ENCODE assay signal across 23 mouse cellular contexts in genomic region chr8:75372006-75372405, GRCm38 (mm10). TPM values are rescaled to one million over a fixed set of nuclear protein-coding genes. Genes with fewer than 3 reads are reported as not detected.
DNase-seq lines count a peak whose midpoint lies in the region; ATAC-seq and TF ChIP-seq lines count a peak whose summit lies in the region.
"Had no signal": no experiment of that assay in that cellular context is flagged by ENCODE, and none has a peak within 500 bp of the region (broad histone marks: within the 10 kb centered on the region; RNA-seq: fewer than 3 reads in every experiment).

No protein-coding gene starts in this region.

- H3K4me2 ChIP-seq in kidney, embryonic 14.5 days (replicated peaks; ENCODE audit: low read depth, low read length), result no peak overlapping the region
- H3K4me2 ChIP-seq in kidney, embryonic 15.5 days, result no peak overlapping the region
- H3K4me2 ChIP-seq: embryonic facial prominence, embryonic 13.5 days; embryonic facial prominence, embryonic 15.5 days; forebrain, embryonic 12.5 days had no signal

- ATAC-seq in kidney, embryonic 14.5 days (ENCODE audit: low FRiP score, low TSS enrichment), result no peak
- no peak for ATAC-seq in kidney, embryonic 15.5 days (replicated peaks; ENCODE audit: low FRiP score)
- ATAC-seq: forebrain, embryonic 14.5 days had no signal

- no peak for TF ChIP-seq POLR2A in kidney, adult 2 months (IDR thresholded peaks at IDR 0.05; ENCODE audit: low read depth, low read length)

- DNase-seq in kidney, adult 2 months, result peak; percentile 79
- DNase-seq in kidney, adult 9 months, result peak; percentile 71
- DNase-seq in kidney, postnatal 10 days, result no peak
- DNase-seq in kidney, postnatal 36 days, result peak; percentile 39 to 41
- DNase-seq: adrenal gland, adult 2 months; adrenal gland, postnatal 10 days; adrenal gland, postnatal 25 days; cerebellum, adult 11 months; cerebellum, adult 18-20 months; cerebellum, adult 8-10 months; cerebellum, adult 9-11 months; cerebellum, postnatal 14 days; cerebellum, postnatal 36 days; embryo, embryonic 11 days had no signal

- no peaks in the 10 kb centered on the region for H3K9me3 ChIP-seq in kidney, embryonic 14.5 days (ENCODE audit: control insufficient read depth, low read length)
- no peaks in the 10 kb centered on the region for H3K9me3 ChIP-seq in kidney, embryonic 15.5 days (replicated peaks)
- H3K9me3 ChIP-seq: embryonic facial prominence, embryonic 13.5 days; embryonic facial prominence, embryonic 15.5 days; forebrain, embryonic 10.5 days; forebrain, embryonic 12.5 days had no signal

- TF ChIP-seq CTCF in kidney, adult 2 months (conservative IDR thresholded peaks at IDR 0.05; ENCODE audit: insufficient read depth, insufficient read length, low read depth, low read length), result no peak

- H3K9ac ChIP-seq in kidney, embryonic 14.5 days (ENCODE audit: low read depth, low read length), result no peak overlapping the region
- no peak overlapping the region for H3K9ac ChIP-seq in kidney, embryonic 15.5 days
- H3K9ac ChIP-seq: embryonic facial prominence, embryonic 13.5 days; embryonic facial prominence, embryonic 15.5 days; forebrain, embryonic 12.5 days had no signal

- H3K36me3 ChIP-seq in kidney, adult 2 months (ENCODE audit: control insufficient read depth, insufficient read depth, low read length), result no peaks in the 10 kb centered on the region
- no peaks in the 10 kb centered on the region for H3K36me3 ChIP-seq in kidney, embryonic 14.5 days (ENCODE audit: control insufficient read depth, insufficient read depth, low read length)
- H3K36me3 ChIP-seq in kidney, embryonic 15.5 days, result no peaks in the 10 kb centered on the region
- H3K36me3 ChIP-seq: embryonic facial prominence, embryonic 13.5 days; embryonic facial prominence, embryonic 15.5 days; forebrain, embryonic 10.5 days; forebrain, embryonic 12.5 days had no signal

- H3K4me3 ChIP-seq in kidney, adult 2 months (ENCODE audit: insufficient read depth, low read depth, low read length), result no peak overlapping the region
- no peak overlapping the region for H3K4me3 ChIP-seq in kidney, embryonic 14.5 days (ENCODE audit: low read length)
- no peak overlapping the region for H3K4me3 ChIP-seq in kidney, embryonic 15.5 days (replicated peaks)
- H3K4me3 ChIP-seq: embryonic facial prominence, embryonic 13.5 days; embryonic facial prominence, embryonic 15.5 days; erythroblast, embryonic 14.5 days; forebrain, embryonic 10.5 days; forebrain, embryonic 12.5 days had no signal

- H3K27me3 ChIP-seq in kidney, adult 2 months (replicated peaks; ENCODE audit: control insufficient read depth, insufficient read depth, low read length), result no peaks in the 10 kb centered on the region
- H3K27me3 ChIP-seq in kidney, embryonic 14.5 days (ENCODE audit: control insufficient read depth, insufficient read depth, low read length), result no peaks in the 10 kb centered on the region
- H3K27me3 ChIP-seq in kidney, embryonic 15.5 days, result no peaks in the 10 kb centered on the region
- H3K27me3 ChIP-seq: embryonic facial prominence, embryonic 13.5 days; embryonic facial prominence, embryonic 15.5 days had no signal

- 76% methylated on average over 2 of the region's 2 CpGs for WGBS in kidney, adult 2 months
- WGBS in kidney, embryonic 14.5 days, result 87% methylated on average over 2 of the region's 2 CpGs
- 83% methylated on average over 2 of the region's 2 CpGs for WGBS in kidney, embryonic 15.5 days

- no peak overlapping the region for H3K27ac ChIP-seq in kidney, adult 2 months (ENCODE audit: insufficient read depth, low read depth, low read length)
- H3K27ac ChIP-seq in kidney, embryonic 14.5 days (ENCODE audit: low read depth, low read length), result no peak overlapping the region
- no peak overlapping the region for H3K27ac ChIP-seq in kidney, embryonic 15.5 days
- H3K27ac ChIP-seq: embryonic facial prominence, embryonic 13.5 days; embryonic facial prominence, embryonic 15.5 days; forebrain, embryonic 10.5 days; forebrain, embryonic 12.5 days had no signal

- H3K4me1 ChIP-seq in kidney, adult 2 months (ENCODE audit: control insufficient read depth, insufficient read depth, low read length), result no peaks in the 10 kb centered on the region
- no peaks in the 10 kb centered on the region for H3K4me1 ChIP-seq in kidney, embryonic 14.5 days (ENCODE audit: control insufficient read depth, insufficient read depth, low read length)
- H3K4me1 ChIP-seq in kidney, embryonic 15.5 days, result no peaks in the 10 kb centered on the region
- H3K4me1 ChIP-seq: embryonic facial prominence, embryonic 15.5 days had no signal

RNA-seq across cellular contexts. Expression of gene Gm10358, which starts 34.4 kb away (rescaled TPM):
- polyA plus RNA-seq in kidney, adult 2 months (2012; rRNA removed), result 0.87 and 1.2 TPM in 2 replicates
- 0.29 TPM in 1 of 2 replicates, not detected in the other for polyA plus RNA-seq in kidney, embryonic 14.5 days (2014; fragmentation: Nextera tagmentation; extraction: Ambion mirVana)
- polyA plus RNA-seq in kidney, embryonic 15.5 days (2015; fragmentation: Nextera tagmentation; extraction: Ambion mirVana), result not detected in 2 replicates
- polyA plus RNA-seq: C2C12; embryonic facial prominence, embryonic 13.5 days; erythroblast, embryonic 14.5 days had no signal
